Mouse (Mus musculus): Measurements from ENCODE around the gene Slc13a2. TPM values are rescaled to one million over a fixed set of nuclear protein-coding genes. Genes with fewer than 3 reads are reported as not detected.

The Slc13a2 gene
- total RNA-seq (2023): under 1 TPM in 1 of 2 experiments, not detected in 1; 0.66 TPM

GRCm38 (mm10) chr11:78422055-78422819, at the start of gene Slc13a2:
TSS of gene Slc13a2 (minus strand) at chr11:78422217.

DNA sequence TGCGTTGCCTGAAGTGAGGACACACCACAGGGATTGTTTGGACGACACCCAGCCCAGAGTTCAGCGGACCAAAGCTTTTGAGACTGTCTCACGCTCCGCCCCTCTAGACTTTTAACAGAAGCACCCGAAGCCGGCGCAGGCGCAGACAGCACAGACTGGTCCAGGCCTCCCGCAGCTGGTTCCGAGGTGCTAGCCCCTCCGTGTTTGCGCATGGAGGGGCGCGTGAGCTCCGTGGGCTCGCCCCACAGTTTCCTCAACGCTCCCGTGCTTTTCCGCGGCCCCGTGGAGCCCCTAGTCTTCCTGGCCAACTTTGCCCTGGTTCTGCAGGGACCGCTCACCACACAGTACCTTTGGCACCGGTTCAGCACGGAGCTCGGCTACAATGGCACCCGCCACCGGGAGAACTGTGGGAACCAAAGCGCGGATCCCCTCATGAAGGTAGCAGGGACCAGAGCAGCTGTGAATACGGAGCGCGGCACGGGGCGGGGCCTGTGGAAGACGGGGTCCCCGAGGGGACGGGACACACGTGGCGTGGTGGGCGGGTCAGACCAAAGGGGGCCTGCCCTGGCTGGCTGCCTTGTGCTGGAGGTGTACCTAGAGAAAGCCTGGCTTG, 43.7 kb upstream of the Slc13a2 start, which contains the start of gene Slc46a1:
TSS of gene Slc46a1 (plus strand) at position 130 of the 613 bp plus-strand sequence.

GRCm38 (mm10) chr11:78386508-78387043, 35.4 kb downstream of the Slc13a2 start, which contains the start of gene Foxn1:
TSS of gene Foxn1 (minus strand) at chr11:78386558.

Other genes starting within 250 kb of the Slc13a2 start
- 1 to 10 TPM; 1.9 to 4.0 TPM for gene Nek8, start 245.5 kb downstream of the Slc13a2 start, total RNA-seq (2023)
- gene Tlcd1, start 245.5 kb downstream of the Slc13a2 start, total RNA-seq (2023): 1 to 10 TPM; 2.9 to 3.3 TPM
- 1,000 to 10,000 TPM; 1,755 to 1,970 TPM for gene Rpl23a, start 238.6 kb downstream of the Slc13a2 start, total RNA-seq (2023)
- gene Rab34, start 233.8 kb downstream of the Slc13a2 start, total RNA-seq (2023): 1 to 10 TPM; 4.0 to 4.2 TPM
- not detected for gene Proca1, start 228.8 kb downstream of the Slc13a2 start, total RNA-seq (2023)
- gene Sdf2, start 176.5 kb downstream of the Slc13a2 start, total RNA-seq (2023): 10 to 100 TPM; 52.7 to 55.9 TPM
- gene Supt6, start 176.2 kb downstream of the Slc13a2 start, total RNA-seq (2023): 10 to 100 TPM; 59.1 to 66.8 TPM
- 100 to 1,000 TPM; 105 to 107 TPM for gene 2610507B11Rik, start 160.5 kb downstream of the Slc13a2 start, total RNA-seq (2023)
- 1 to 10 TPM; 1.5 TPM for gene BC030499, start 131.4 kb downstream of the Slc13a2 start, total RNA-seq (2023)
- 1 to 10 TPM in 1 of 2 experiments, under 1 TPM in 1; 0.81 to 2.9 TPM for gene Spag5, start 120.7 kb downstream of the Slc13a2 start, total RNA-seq (2023)
- 1 to 10 TPM; 7.4 to 9.0 TPM for gene Aldoc, start 99.2 kb downstream of the Slc13a2 start, total RNA-seq (2023)
- gene Pigs, start 93.8 kb downstream of the Slc13a2 start, total RNA-seq (2023): 10 to 100 TPM; 60.7 to 63.9 TPM
- 10 to 100 TPM; 69.6 to 82.3 TPM for gene Unc119, start 78.7 kb downstream of the Slc13a2 start, total RNA-seq (2023)
- gene Foxn1, start 35.7 kb downstream of the Slc13a2 start, total RNA-seq (2023): not detected
- 1 to 10 TPM; 5.9 to 7.9 TPM for gene Slc46a1, start 43.5 kb upstream of the Slc13a2 start, total RNA-seq (2023)
- gene Sarm1, start 75.5 kb upstream of the Slc13a2 start, total RNA-seq (2023): 1 to 10 TPM; 1.9 TPM
- gene Vtn, start 76.9 kb upstream of the Slc13a2 start, total RNA-seq (2023): not detected
- gene Sebox, start 81.2 kb upstream of the Slc13a2 start, total RNA-seq (2023): not detected
- 10 to 100 TPM; 18.9 to 24.0 TPM for gene Tmem199, start 90.0 kb upstream of the Slc13a2 start, total RNA-seq (2023)
- 10 to 100 TPM; 24.6 to 28.4 TPM for gene Poldip2, start 90.0 kb upstream of the Slc13a2 start, total RNA-seq (2023)
- 10 to 100 TPM; 16.8 to 17.1 TPM for gene Tnfaip1, start 114.1 kb upstream of the Slc13a2 start, total RNA-seq (2023)
- 10 to 100 TPM; 31.8 to 33.8 TPM for gene Ift20, start 114.1 kb upstream of the Slc13a2 start, total RNA-seq (2023)
- gene Tmem97, start 128.6 kb upstream of the Slc13a2 start, total RNA-seq (2023): 10 to 100 TPM; 12.3 to 15.0 TPM